Mouse (Mus musculus): ENCODE results near the gene Efna1. TPM values are rescaled to one million over a fixed set of nuclear protein-coding genes. Genes with fewer than 3 reads are reported as not detected.

Gene Efna1
- 10 to 100 TPM in 2 of 4 experiments, 1 to 10 TPM in 2; 7.9 to 12.6 (median 10.5) TPM for total RNA-seq (2022)

DNA sequence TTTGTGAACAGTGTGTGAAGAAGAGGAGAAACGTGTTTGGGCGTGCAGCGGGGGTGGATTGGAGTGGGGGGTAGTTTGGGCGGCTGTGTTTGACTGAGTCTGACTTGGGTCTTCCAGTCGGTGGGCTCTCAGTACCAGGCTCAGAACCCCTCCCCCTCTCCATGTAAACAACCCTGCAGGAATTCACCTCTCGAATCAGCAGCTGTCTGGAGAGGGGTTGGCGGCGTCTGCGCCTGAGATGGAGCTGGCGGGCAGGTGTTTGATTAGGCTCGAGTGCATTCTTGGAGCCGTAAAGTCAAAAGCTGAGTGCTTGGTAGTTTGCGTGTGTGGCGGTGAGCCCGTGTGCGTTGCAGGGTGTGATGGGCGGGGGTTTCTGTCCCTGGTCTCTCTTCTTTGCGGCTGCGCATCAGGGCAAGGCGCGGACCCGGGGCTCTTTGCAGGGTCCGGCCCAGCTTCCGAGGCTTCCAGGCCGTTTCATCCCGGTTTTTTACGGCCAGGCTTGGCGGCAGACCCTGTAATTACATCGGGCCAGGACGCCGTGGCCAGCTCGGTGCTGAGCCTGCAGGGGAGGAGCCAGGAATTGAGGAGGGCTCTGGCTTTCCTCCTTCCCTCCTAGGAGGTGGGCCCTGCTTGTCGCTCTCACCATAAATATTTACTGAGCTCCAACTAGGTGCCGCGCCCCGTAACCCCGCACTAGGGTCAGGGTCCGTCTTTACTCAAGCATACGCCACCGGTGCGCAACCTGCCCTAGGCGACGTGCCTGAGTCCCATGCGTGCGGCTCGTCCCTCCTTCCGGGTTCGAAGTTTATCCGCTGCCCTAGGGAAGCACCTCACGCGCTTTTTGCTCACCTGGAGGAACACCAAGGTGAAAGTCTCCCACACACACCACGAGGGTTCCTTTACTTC, at the start of gene Efna1:
Gene Efna1 (minus strand): TSS at position 537 of the 906 bp plus-strand sequence.
- no peak for DNase-seq (ENCODE audit: low spot score in 2 of 2)

DNA sequence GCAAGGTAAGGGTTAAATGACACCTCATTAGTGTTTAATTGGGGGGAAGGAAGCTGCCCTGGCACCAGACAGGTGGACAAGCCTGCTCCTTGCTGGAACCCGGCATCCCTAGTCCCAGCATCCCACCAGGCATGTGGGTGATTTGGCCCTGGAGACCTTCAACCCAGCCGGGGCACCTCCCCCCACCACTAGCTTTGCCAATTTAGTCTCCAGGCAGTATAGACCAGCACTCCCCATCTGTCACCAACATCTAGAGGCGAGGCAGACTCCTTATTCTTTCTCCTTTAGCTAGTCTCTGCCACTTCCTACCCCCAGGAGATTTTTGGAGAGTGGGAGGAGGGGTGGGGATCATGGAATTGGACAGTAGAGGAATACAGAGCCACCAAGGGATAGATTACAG, 49.4 kb upstream of the Efna1 start:
- no peak for DNase-seq (ENCODE audit: low spot score in 2 of 2)

DNA sequence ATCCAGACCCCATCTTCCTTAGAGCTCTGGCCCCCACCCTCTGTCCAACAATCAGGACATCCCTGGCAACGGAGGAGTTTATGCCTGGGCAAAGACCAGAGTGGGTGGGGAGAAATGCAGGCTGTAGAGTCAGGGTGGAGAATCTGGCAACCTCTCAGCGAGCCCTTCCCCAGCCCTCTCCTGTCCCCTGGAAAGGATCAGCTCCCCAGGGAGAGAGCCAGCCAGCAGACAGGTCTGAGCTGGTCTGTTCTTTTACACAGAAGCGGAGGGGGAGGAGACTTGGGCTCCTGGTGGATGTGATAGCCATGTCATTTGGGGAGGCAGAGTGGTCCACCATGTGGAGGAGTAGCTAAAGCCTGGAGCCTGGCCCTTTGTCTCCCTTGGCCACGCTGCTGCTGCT, 47.7 kb upstream of the Efna1 start:
- DNase-seq (ENCODE audit: low spot score in 2 of 2) = no peak

DNA sequence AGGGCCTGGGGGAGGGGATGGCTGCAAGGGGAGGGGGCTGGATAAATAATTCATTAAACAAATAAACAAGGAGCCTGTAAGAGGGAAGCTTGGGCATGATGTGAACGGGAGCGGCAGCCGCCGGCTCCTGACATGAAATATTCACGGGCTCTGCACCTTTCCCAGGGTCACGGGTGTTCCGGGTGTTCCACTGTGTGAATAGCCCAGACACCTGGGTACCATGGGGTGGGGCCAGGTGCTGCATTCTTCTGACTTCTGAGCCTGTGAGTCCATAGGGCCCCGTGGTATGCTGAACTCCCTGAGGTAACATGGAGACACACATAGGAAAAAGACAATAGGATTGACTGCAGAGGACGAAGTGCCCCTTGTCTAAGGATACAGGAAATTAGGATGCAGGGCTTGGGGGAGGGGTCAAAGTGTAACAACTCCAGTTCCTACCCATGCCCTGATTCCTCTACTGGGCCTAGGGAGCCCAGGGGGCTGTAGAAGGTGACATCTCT, 46.5 kb upstream of the Efna1 start:
- DNase-seq (ENCODE audit: low spot score in 2 of 2) = no peak

DNA sequence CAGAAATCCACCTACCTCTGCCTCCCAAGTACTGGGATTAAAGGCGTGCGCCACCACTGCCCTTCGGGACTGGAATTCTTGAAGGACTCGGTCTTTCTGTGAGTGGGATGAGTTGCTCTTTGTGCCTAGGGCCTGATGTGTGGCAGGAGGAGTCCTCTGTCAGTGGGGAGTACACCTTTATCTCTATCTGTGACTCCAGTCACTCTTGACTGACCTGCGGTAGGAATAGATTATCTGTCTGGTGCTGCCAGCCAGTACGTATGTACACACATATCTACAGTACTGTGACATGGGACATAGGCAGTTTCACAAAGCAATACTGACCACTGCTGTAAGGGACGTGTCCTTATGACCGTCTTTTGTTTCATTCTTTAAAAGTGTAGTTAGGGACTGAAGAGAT, 44.9 kb upstream of the Efna1 start:
- no peak for DNase-seq (ENCODE audit: low spot score in 2 of 2)

DNA sequence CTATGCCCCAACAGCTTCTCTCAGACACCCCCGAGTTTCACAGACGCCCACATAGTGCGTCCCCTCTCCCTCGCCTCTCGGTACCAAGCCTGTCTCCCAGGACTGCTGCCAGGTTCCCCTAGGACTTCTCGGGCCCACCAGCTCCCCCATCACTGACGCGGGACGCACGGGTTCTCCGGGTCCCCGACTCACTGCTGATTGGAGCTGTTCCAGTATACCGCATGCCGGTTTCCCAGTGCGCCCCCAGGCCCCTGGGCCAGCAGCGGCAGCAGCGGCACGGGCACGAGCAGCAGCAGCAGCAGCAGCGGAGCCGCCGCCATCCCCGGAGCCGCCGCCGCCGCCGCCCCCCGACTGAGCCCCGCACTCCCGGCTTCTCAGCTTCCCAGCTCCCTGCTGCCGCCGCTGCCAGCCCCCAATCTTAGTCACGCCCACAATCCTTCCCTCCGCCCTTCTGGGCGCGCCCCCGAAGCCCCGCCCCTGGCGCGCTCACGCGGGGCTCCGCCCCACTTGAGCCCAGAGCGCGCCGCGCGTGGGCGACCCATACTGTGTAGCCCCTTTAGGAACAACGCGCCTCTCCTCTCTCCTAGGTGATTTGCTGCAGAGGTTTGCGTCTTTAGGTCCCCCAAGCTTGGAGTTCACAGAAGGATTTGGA, 41.7 kb upstream of the Efna1 start, which contains the start of gene Efna3:
Gene Efna3 (minus strand): TSS at position 452 of the 652 bp plus-strand sequence.
- DNase-seq (ENCODE audit: low spot score in 2 of 2) = peak; percentile 79 to 83

DNA sequence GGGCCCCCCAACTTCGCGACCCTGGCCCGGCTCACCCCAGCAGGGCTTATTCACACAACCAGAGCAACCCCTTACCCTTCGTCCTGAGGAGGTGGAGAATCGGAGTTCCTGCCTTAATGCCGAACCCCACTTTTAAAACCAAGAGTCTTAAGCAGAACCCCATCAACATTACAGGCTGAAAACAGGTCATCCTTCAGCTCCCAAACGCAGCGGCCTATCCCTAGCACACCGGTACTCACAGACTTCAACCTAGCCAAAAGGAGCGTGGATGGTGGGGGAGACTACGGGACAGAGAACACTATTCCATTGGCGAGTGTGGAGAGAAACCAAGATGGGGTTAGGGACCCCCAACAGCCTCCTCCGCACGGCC, 41.2 kb upstream of the Efna1 start:
- DNase-seq (ENCODE audit: low spot score in 2 of 2) = no peak

DNA sequence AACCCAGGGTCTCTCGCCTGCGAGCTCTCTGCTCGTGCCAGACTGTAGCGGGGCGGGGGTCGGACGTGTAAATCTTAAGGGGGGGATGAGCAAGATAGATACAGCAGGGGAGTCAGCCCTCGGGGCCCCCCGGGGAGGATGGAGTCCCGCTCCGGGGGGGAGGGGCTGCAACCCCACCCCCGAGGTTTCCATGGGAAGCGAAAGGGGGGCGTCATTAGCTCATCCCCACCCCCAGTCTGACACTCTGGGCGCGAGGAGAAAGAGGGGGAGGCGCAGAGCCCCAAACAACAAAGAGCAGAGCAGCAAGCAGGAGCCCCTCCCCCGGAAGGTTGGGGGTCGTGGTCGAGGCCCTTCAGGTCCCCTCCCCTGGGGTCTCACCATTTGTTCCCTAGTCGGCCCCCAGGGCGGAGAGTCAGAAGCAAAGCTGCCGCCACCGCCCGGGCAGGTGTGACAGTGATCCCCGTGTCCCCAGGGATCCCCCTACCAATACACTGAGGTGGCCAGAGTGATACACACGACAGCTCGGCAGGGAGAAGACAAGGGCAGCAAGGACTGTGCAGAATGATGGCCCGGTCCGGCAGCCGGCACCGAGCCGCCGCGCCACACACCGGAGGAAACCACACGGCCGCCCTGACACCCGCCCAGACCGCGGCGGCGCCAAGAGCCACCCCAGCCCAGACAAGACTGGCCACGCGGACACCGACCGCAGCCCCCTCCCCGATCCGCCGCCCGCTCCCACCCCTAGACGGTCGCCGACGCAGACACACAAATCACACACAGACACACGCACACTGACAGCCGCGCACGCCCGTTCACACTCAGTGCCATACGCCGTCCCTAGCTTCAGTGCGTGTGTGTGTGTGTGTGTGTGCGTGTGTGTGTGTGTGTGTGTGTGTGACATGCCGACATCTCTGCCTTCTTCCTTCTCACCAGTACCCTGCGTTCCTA, 40.5 kb upstream of the Efna1 start:
- DNase-seq (ENCODE audit: low spot score in 2 of 2) = no peak

DNA sequence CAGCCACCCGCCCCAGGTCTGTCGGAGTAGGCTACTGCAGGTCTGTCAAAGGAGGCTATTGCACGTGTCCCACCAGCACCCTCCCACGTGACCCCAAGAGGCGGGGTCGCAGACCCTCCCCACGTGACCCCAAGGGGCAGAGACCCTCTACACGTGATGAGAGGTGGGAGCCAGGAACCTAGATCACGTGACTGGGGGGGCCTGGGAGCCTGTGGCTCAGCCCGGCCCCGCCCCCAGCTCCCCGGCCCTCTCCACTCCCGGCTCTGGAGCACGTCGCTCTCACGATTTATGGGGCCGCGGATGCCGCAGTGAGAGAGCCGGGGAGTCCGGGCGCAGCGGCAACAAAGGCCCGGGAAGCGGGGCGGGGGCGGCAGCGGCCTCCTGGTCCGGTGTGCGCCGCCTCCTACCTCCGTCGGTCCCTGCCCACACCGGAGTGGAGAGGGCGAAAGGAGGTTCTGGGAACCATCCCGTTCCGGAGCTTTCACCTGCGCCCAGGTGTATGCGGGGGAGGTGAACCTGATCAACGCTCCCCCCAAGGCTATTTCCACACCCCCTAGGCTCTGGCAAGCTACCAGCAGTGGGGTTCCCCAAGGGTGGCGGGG, 39.7 kb upstream of the Efna1 start:
- DNase-seq (ENCODE audit: low spot score in 2 of 2) = no peak

DNA sequence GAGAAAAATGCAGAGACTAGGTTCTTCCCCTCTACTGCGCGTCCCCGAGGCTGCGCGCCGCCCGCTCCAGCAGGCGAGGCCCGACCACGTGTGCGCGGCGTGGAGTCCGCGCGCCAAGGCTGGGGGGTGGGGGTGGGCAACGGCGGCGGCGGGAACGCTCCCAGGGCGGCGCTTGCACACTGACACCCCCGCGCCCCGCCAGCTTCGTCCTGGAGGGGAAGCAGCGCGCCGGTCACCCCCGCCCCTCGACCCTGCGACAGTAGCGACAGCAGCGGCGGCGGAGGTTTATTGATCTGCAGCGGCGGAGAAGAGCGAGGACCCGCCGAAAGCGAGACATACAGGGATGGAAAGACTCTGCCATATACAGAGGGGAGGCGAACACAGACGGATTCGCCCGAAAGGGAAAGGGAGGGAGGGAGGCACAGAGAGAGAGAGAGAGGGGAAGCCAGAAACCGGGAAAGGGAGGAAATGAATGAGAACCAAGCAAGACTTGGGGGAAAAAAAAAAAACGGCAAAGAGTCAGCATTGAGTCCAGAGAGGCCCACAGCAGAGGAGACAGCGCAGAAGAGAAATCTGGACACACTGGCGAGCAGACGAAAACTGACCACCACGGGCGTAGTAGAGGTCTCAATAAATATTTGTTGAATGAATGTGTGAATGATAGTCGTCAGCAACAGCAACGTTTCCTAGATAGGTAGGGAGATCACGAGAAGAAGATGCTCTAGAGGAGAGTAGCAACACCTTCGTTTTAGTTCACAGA, 38.8 kb upstream of the Efna1 start:
- DNase-seq (ENCODE audit: low spot score in 2 of 2) = no peak

DNA sequence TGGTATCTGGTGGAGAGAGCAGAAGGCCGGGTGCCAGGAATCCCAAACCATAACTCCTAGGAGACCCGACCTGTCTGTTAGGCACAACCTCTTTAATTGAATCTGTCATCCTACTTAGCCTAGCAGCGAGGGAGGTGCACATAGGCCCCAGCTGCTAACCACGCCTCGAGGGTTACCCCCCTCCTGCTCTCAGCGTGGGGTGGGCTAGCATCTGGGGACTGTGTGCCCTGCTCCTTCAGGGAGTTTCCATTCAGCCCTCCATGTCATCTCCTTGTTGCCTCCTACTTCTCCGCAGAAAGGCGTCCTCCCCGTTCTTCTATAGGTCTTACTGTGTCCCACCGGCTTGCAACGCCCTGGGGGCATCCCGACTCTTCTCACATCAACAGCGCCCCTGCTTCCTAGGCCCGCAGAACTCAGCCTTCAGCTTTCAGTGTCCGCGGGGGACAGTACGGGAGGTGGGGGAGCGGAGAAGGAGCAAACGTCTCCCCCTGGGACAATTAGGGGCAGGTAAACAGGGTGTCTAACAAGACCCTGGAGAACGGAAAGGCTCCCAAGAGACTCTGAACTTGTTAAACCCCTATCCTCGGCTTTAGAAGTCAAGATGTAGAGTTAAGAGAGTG, 38.1 kb upstream of the Efna1 start:
- DNase-seq (ENCODE audit: low spot score in 2 of 2) = no peak

DNA sequence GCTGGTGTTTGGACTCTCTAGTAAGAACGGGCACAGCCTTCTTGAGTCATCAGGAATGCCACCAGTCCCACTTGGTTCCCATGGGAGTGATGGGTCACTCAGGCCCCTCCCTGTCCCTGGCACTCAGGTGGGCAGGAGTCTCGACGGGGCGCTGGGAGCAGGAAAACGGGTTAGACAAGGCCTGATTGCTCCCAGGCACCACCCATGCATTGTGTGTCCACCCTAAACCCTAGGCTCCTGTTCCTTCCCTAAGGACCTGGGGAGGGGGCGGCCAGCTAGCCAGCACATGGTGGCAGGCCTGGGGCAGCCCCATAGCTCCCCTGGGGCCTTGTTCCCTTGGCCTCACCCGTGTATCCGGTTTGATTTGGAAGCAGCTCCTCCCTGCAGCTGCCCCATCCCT, 37.4 kb upstream of the Efna1 start:
- no peak for DNase-seq (ENCODE audit: low spot score in 2 of 2)

DNA sequence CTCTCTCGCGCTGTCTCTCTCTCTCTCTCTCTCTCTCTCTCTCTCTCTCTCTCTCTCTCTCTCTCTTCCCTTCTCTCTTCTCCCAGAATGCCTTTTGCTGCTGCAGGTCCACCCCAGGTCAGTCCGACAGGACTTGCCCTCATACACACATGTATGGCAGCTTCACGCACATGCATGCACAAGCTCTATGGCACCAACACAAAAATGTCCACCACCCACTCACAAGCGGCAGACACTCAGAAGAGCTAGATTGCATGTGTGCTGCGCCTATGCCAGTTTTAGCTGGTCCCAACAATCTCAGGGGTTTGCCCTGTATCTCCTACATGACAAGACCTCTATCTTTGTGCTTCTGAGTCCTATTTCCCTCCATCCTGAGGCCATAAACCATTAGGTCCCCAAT, 36.3 kb upstream of the Efna1 start:
- no peak for DNase-seq (ENCODE audit: low spot score in 2 of 2)

DNA sequence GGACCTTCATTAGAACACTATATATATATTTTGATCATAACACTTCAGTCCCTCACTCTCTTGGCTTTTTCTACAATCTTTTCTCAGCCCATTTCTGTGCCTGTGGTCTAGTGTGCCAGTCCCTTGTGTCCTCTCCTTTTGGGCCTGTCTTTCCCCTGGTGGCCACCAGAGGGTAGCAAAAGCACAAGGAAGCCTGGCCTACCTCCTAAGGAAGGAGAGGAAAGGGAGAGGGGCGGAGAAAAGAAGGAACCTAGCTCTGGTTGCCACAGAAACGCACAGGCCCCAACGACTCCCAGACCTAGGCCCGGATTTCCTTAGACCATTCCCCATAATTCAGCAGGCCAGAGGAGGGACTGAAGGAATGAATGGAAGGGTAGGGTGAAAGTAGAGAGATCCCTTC, 35.9 kb upstream of the Efna1 start:
- DNase-seq (ENCODE audit: low spot score in 2 of 2) = peak; percentile 83 to 91

DNA sequence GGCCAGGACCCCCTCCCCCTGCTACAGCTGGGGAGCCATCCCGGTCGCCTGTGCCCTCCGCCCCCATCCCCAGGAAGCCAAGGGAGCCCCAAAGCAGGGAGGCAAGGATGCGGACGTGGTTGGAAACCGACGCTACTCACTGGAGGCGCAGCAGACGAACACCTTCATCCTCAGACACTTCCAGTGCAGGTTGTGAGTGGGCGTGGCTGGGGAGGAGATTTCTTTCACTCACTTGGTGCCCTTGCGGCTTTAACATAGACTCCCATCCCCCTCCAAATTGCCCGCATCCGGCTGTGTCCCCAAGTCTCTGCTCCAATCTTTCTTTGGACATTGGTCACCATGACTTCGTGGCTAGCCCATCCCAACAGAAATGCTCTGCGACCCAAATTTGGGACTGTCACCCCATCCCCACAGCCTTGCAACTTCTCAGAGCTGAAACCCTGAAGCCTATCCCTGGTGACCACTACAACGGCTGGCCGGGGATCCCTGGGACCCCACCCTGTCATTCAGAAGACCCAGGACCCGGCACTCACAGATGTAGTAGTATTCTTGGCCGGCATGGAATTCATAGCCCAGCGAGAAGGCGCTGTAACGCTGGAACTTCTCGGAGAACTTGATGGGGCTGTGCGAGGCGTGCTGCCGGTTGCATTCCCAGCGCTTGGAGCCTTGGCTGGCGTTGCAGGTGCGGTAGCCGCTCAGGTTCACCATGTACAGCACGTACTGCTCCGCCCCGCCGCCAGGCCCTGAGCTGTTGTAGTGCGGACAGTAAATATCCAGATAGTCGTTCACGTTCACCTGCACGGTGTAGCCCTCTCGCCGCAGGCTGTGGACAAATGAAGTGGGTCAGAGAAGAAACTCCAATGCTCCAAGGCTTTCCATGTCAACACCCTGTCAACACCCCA, 35.2 kb upstream of the Efna1 start:
- no peak for DNase-seq (ENCODE audit: low spot score in 2 of 2)

DNA sequence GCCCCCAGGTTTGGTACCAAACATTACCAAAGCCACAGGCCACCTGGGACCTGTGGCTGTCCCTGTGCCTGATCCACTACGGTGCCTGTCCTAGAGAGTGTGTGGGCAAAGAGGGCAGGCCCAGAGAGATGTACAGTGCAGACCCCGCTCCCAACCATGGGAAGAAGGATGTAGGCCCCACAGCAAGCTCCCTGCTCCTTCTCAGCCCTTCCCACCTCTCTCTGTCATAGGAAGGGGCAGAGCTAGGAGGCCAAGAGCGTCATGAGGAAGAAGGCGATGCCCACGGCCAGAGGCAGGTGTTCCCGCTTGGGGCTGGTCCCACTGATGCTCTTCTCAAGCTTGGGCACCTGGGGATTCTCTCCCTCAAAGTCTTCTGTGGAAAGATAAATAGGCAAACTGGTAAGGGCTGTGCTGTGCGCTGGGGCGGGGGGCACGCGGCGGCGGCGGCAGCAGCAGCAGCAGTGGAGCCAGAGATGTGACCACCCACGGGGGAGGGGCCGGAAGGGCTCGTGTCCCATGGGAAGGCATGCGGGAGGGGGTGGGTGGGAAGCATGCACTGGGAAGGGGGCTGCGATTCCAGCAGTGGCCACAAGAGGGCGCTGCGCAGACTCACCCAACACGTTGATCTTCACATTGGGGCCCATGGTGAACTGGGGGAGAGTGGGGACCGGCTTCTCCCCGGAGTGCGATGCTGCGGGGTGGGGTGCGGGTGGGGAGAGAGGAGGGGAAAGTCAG, 34.4 kb upstream of the Efna1 start:
- peak in 1 of 2 experiments; percentile 86 for DNase-seq (ENCODE audit: low spot score in 2 of 2)

DNA sequence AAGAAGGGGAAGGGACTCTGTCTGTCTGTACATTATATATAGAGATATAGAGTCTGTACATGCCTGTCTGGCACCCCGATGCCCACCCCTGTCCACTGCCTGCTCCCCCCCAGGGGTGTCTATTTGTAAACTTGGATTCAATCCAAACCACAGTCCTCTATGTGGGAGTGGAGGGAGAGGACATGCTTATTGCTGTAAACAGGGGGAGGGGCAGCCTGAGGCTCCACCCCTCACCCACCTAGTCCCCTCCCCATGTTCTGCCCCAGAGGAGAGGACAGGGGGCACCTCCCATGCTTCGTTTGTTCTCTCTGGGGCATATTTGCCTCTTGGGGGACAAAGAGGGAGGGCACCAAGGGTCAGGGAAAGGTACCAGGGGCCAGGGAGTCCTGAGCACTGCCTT, 33.8 kb upstream of the Efna1 start:
- DNase-seq (ENCODE audit: low spot score in 2 of 2) = no peak

DNA sequence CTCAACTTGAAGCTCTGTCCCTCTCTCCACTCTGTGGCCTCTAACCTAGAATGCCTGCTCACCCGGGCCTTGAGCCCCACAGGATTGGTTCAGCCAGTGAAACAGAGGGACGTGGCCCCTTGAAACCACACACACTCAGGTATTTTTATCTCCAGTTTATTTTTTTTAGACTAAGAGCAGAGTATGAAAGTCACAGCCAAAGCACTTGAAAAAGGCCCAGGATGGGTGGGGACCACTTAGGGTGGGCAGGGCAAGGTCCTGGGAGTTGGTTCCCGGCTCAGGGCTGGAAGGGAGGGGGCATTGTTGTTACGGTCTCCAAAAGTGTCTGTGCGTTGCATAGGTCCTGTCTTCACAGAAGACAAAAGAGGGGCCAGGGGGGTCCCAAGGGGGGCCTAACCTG, 33.4 kb upstream of the Efna1 start:
- no peak for DNase-seq (ENCODE audit: low spot score in 2 of 2)

Data from layer of hippocampus, adult 8-10 months (tissue).